Mouse (Mus musculus): ENCODE measurements around the gene Trabd2b.

- no peak for TF ChIP-seq POLR2A (IDR thresholded peaks at IDR 0.05; ENCODE audit: borderline replicate concordance, insufficient read depth, low read length)
- no peak for TF ChIP-seq CTCF (IDR thresholded peaks at IDR 0.05; ENCODE audit: borderline replicate concordance, insufficient read depth, low read depth, low read length)
Measured at GRCm38 (mm10) chr4:114365595-114365994, 40.9 kb upstream of the Trabd2b start.
